Mouse (Mus musculus): ENCODE measurements at regions not wholly inside any gene's neighbourhood (a gene's known extent, or its start where the extent isn't known, plus 50 kb on each side); places are given as distances from the start of the nearest gene placed in this dataset.

DNA sequence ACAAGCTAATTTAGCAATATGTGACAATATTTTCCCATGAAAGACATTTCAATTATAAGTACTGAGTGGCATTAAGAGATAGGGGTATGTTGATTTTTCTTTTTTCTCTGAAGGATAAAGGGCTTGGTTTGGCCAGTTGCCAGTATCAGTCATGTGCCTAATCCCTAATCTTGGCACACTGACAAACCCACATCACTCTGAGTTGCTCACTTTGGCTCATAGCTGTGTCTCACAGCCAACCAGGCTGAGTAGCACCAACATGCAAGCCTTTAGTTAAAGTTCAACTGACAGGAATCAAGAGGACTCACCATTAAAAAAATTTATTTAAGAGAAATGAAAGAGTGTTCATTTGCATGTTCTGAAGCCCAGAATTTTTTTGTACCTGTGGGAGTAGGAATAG, 1861.1 kb upstream of the Cntnap5a start:
- no peaks in the 10 kb centered on the region for H3K27me3 ChIP-seq
- no peak overlapping the region for H3K9ac ChIP-seq (replicated peaks)
- no peaks in the 10 kb centered on the region for H3K36me3 ChIP-seq
- no peaks in the 10 kb centered on the region for H3K4me1 ChIP-seq
- no peaks in the 10 kb centered on the region for H3K9me3 ChIP-seq
- no peak overlapping the region for H3K4me3 ChIP-seq
- no peak overlapping the region for H3K27ac ChIP-seq (replicated peaks)
- peak; percentile 74 for ATAC-seq (replicated peaks)
- H3K4me2 ChIP-seq (replicated peaks): no peak overlapping the region

DNA sequence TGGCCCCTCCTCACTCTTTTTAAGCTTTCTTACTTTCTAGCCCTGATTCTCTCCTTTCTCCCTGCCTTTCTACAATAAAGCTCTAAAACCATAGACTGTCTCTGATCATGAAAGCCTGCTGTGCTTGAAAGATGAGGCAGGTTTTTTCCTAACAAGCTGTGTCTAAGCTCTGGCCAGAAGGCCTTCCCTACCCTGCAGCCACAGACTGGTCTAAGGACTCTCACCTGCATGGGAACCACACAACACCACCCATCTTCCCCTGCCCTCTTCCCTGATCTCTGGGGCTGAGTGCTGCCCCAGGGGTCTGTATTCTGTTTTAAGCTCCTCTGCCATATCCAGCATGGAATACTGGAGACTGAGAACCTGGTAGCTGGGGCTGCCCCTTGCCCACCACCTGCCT, 1832.1 kb upstream of the Cntnap5a start:
- Histone ChIP-seq H3K9ac (replicated peaks) (no peak overlapping the region), H3K27ac (replicated peaks) (no peak overlapping the region), H3K4me3 (no peak overlapping the region), H3K9me3 (no peaks in the 10 kb centered on the region), H3K4me1 (no peaks in the 10 kb centered on the region), H3K27me3 (no peaks in the 10 kb centered on the region), H3K4me2 (replicated peaks) (no peak overlapping the region), H3K36me3 (no peaks in the 10 kb centered on the region)
- ATAC-seq (replicated peaks): no peak
